Mouse (Mus musculus): ENCODE data around the gene Kcnab1. TPM values are rescaled to one million over a fixed set of nuclear protein-coding genes. Genes with fewer than 3 reads are reported as not detected.

The Kcnab1 gene
- total and polyA plus RNA-seq, 3 experiments = 0.38 to 0.81 (median 0.76) TPM

- Histone ChIP-seq H3K4me2 (ENCODE audit: insufficient read depth, low read depth, poor library complexity, severe bottlenecking) (no peak overlapping the region), H3K36me3 (replicated peaks in 1 of 2; ENCODE audit: control insufficient read depth in 1 of 2, insufficient read depth in 1 of 2, low read length in 1 of 2) (no peaks in the 10 kb centered on the region), H3K27ac (ENCODE audit: insufficient read depth, low read depth) (no peak overlapping the region), H3K9me3 (replicated peaks; ENCODE audit: low read length) (no peaks in the 10 kb centered on the region), H3K9ac (ENCODE audit: insufficient read depth, low read depth) (no peak overlapping the region), H3K79me2 (replicated peaks; ENCODE audit: control insufficient read depth, extremely low read depth, insufficient read depth, poor library complexity, severe bottlenecking) (no peaks in the 10 kb centered on the region), H3K4me3 (replicated peaks in 1 of 3; ENCODE audit: low read depth in 2 of 3, low read length in 2 of 3, poor library complexity in 1 of 3) (no peak overlapping the region), H3K4me1 (ENCODE audit: control insufficient read depth in 1 of 2, insufficient read depth in 2 of 2) (peaks cover 0 to 11% of the 10 kb centered on the region in 2 experiments; a peak in 2 of 4 replicates), H3K27me3 (replicated peaks) (no peaks in the 10 kb centered on the region)
- TF ChIP-seq HCFC1 (IDR thresholded peaks at IDR 0.05; ENCODE audit: low read depth, low read length) (no peak), PAX5 (IDR thresholded peaks at IDR 0.05; ENCODE audit: low read length) (no peak), ZMIZ1 (IDR thresholded peaks at IDR 0.05; ENCODE audit: low read depth, low read length) (no peak), MYC (IDR thresholded peaks at IDR 0.05; ENCODE audit: low read depth, low read length) (no peak), GABPA (IDR thresholded peaks at IDR 0.05; ENCODE audit: insufficient replicate concordance, low read depth, low read length) (no peak), RAD21 (IDR thresholded peaks at IDR 0.05; ENCODE audit: low read depth, low read length) (no peak), ETS1 (conservative IDR thresholded peaks at IDR 0.05; ENCODE audit: low read depth, low read length) (no peak), USF2 (conservative IDR thresholded peaks at IDR 0.05; ENCODE audit: low read depth, low read length) (no peak), NRF1 (IDR thresholded peaks at IDR 0.05; ENCODE audit: low read depth, low read length) (no peak), MXI1 (IDR thresholded peaks at IDR 0.05; ENCODE audit: low read depth, low read length) (no peak), CHD1 (IDR thresholded peaks at IDR 0.05; ENCODE audit: low read depth, low read length) (no peak), NELFE (IDR thresholded peaks at IDR 0.05; ENCODE audit: low read depth, low read length) (no peak), JUN (IDR thresholded peaks at IDR 0.05; ENCODE audit: insufficient read depth, low read depth, low read length) (no peak), ZKSCAN1 (IDR thresholded peaks at IDR 0.05; ENCODE audit: borderline replicate concordance, low read depth, low read length) (no peak)
- no peak for DNase-seq (ENCODE audit: extremely low read depth)
- dilution Hi-C loops (cut with MboI; ENCODE audit: extremely low pct_ligation_motif_present, extremely low pct_unique_long_range_greater_than_20kb, low sequenced_read_pairs) (no loop called here), in situ Hi-C loops (cut with MboI; ENCODE audit: low pct_ligation_motif_present, low pct_unique_long_range_greater_than_20kb, low sequenced_read_pairs) (no loop called here)
Measured at GRCm38 (mm10) chr3:65136897-65137296, 27.7 kb downstream of the Kcnab1 start.

- H3K27me3 ChIP-seq (replicated peaks) = no peaks in the 10 kb centered on the region
- H3K9ac ChIP-seq (ENCODE audit: insufficient read depth, low read depth) = no peak overlapping the region
- peaks cover 0 to 14% of the 10 kb centered on the region in 2 experiments; a peak in 2 of 4 replicates for H3K4me1 ChIP-seq (ENCODE audit: control insufficient read depth in 1 of 2, insufficient read depth in 2 of 2)
- no peak overlapping the region for H3K4me2 ChIP-seq (ENCODE audit: insufficient read depth, low read depth, poor library complexity, severe bottlenecking)
- TF ChIP-seq GABPA (IDR thresholded peaks at IDR 0.05; ENCODE audit: insufficient replicate concordance, low read depth, low read length) = no peak
- no peak for TF ChIP-seq ZNF384 (IDR thresholded peaks at IDR 0.05; ENCODE audit: low read depth, low read length)
- no peak for TF ChIP-seq ZKSCAN1 (IDR thresholded peaks at IDR 0.05; ENCODE audit: borderline replicate concordance, low read depth, low read length)
- TF ChIP-seq USF2 (conservative IDR thresholded peaks at IDR 0.05; ENCODE audit: low read depth, low read length) = no peak
- no peak for TF ChIP-seq PAX5 (IDR thresholded peaks at IDR 0.05; ENCODE audit: low read length)
- no peak for TF ChIP-seq RCOR1 (conservative IDR thresholded peaks at IDR 0.05; ENCODE audit: low read depth, low read length)
- TF ChIP-seq MAZ (IDR thresholded peaks at IDR 0.05; ENCODE audit: low read depth, low read length) = no peak
- no peak for TF ChIP-seq MEF2A (IDR thresholded peaks at IDR 0.05; ENCODE audit: borderline replicate concordance, low read depth, low read length)
- no peak for DNase-seq (ENCODE audit: extremely low read depth)
- no peaks in the 10 kb centered on the region for H3K36me3 ChIP-seq (replicated peaks in 1 of 2; ENCODE audit: control insufficient read depth in 1 of 2, insufficient read depth in 1 of 2, low read length in 1 of 2)
- no peaks in the 10 kb centered on the region for H3K79me2 ChIP-seq (replicated peaks; ENCODE audit: control insufficient read depth, extremely low read depth, insufficient read depth, poor library complexity, severe bottlenecking)
- no peak overlapping the region for H3K4me3 ChIP-seq (replicated peaks in 1 of 3; ENCODE audit: low read depth in 2 of 3, low read length in 2 of 3, poor library complexity in 1 of 3)
- in situ Hi-C loops (cut with MboI; ENCODE audit: low pct_ligation_motif_present, low pct_unique_long_range_greater_than_20kb, low sequenced_read_pairs) (no loop called here), dilution Hi-C loops (cut with MboI; ENCODE audit: extremely low pct_ligation_motif_present, extremely low pct_unique_long_range_greater_than_20kb, low sequenced_read_pairs) (no loop called here)
- no peaks in the 10 kb centered on the region for H3K9me3 ChIP-seq (replicated peaks; ENCODE audit: low read length)
- no peak overlapping the region for H3K27ac ChIP-seq (ENCODE audit: insufficient read depth, low read depth)
Measured at GRCm38 (mm10) chr3:65138739-65139138, 29.6 kb downstream of the Kcnab1 start.
